Mouse (Mus musculus) embryo, embryonic 11.5 days (tissue): Measurements from ENCODE around the gene Ptpn6.
A peak's percentile ranks its signal among the peaks of the same experiment; 100 is the strongest.

Experiments
- DNase-seq: peaks from one replicate; pipeline ENCODE4 v3.0.0-alpha.2; 2012; ENCODE audit warnings: low read depth, low spot score

Ptpn6 gene

GRCm38 (mm10) chr6:124729850-124730705, 8.4 kb downstream of the Ptpn6 start:
- DNase-seq = no peak

GRCm38 (mm10) chr6:124728621-124729020, 9.9 kb downstream of the Ptpn6 start:
- no peak for DNase-seq

- no peak for DNase-seq
Observed at GRCm38 (mm10) chr6:124724472-124724871, 14.0 kb downstream of the Ptpn6 start.

GRCm38 (mm10) chr6:124723541-124723940, 15.0 kb downstream of the Ptpn6 start:
- no peak for DNase-seq

- DNase-seq = no peak
Observed at GRCm38 (mm10) chr6:124722876-124723473, 15.5 kb downstream of the Ptpn6 start.

GRCm38 (mm10) chr6:124720904-124721303, 17.6 kb downstream of the Ptpn6 start:
- no peak for DNase-seq

GRCm38 (mm10) chr6:124719354-124719978, 19.0 kb downstream of the Ptpn6 start:
- DNase-seq = no peak

GRCm38 (mm10) chr6:124718703-124719102, 19.8 kb downstream of the Ptpn6 start:
- no peak for DNase-seq

GRCm38 (mm10) chr6:124717968-124718367, 20.5 kb downstream of the Ptpn6 start:
- no peak for DNase-seq

GRCm38 (mm10) chr6:124716864-124717490, 21.5 kb downstream of the Ptpn6 start:
- no peak for DNase-seq

- DNase-seq = no peak
Observed at GRCm38 (mm10) chr6:124712918-124713317, 25.6 kb downstream of the Ptpn6 start.

- peak; percentile 96 for DNase-seq
Observed at GRCm38 (mm10) chr6:124711824-124712782, 26.4 kb downstream of the Ptpn6 start, which contains the start of the genes Emg1 and Phb2. Gene Emg1, minus strand, starts transcription at chr6:124712178. Gene Phb2, plus strand, starts transcription at chr6:124712336.

- no peak for DNase-seq
Observed at GRCm38 (mm10) chr6:124708289-124708889, 30.1 kb downstream of the Ptpn6 start.

- DNase-seq = no peak
Observed at GRCm38 (mm10) chr6:124706061-124706627, 32.4 kb downstream of the Ptpn6 start.

- DNase-seq = no peak
Observed at GRCm38 (mm10) chr6:124704417-124704816, 34.1 kb downstream of the Ptpn6 start.

GRCm38 (mm10) chr6:124703789-124704188, 34.7 kb downstream of the Ptpn6 start:
- no peak for DNase-seq

- DNase-seq = peak; percentile 46
Observed at GRCm38 (mm10) chr6:124702784-124703103, 35.8 kb downstream of the Ptpn6 start.

- DNase-seq = no peak
Observed at GRCm38 (mm10) chr6:124702102-124702783, 36.3 kb downstream of the Ptpn6 start.

GRCm38 (mm10) chr6:124701338-124701737, 37.2 kb downstream of the Ptpn6 start:
- DNase-seq = no peak
